Mouse (Mus musculus): ENCODE data around the gene Gcfc2. TPM values are rescaled to one million over a fixed set of nuclear protein-coding genes. Genes with fewer than 3 reads are reported as not detected.
A peak's percentile ranks its signal among the peaks of the same experiment; 100 is the strongest.

The Gcfc2 gene
- total and polyA plus RNA-seq, 2 experiments from 2014 or later = 4.6 to 24.4 TPM

DNA sequence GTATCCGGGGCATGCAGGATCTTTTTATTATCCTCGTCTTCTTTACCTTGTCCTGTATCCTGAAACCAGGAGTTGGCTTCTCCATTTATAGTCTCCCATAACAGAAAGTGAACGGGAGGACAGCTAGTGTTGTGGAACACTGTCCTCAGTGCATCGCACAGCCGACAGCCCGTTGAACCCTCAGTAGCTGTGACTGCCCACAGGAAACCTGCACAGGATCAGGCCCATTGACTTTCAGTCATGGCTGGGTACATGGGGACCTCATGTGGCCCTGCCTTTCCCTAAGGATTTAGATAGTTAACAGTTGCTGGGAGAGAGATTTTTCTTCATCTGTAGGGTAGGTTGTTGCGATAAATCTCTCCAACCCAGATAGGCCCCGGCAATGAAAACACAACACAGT lies 49.1 kb downstream of the Gcfc2 start:
- H3K4me3 ChIP-seq (ENCODE audit: low read depth, low read length) = no peak overlapping the region
- ATAC-seq (no peak), DNase-seq (no peak)
- no peak for TF ChIP-seq CTCF (IDR thresholded peaks at IDR 0.05; ENCODE audit: low read depth)
- H3K9ac ChIP-seq = no peak overlapping the region
- no peaks in the 10 kb centered on the region for H3K4me1 ChIP-seq (ENCODE audit: insufficient read depth)
- H3K27ac ChIP-seq (ENCODE audit: low read depth, low read length) = no peak overlapping the region
- no peaks in the 10 kb centered on the region for H3K9me3 ChIP-seq (ENCODE audit: low read length)
- WGBS = 89% methylated on average over 8 of the region's 8 CpGs
- no peak overlapping the region for H3K4me2 ChIP-seq (ENCODE audit: low read depth)
- H3K36me3 ChIP-seq (ENCODE audit: insufficient read depth) = no peaks in the 10 kb centered on the region
- H3K27me3 ChIP-seq (ENCODE audit: insufficient read depth, low read length) = no peaks in the 10 kb centered on the region

DNA sequence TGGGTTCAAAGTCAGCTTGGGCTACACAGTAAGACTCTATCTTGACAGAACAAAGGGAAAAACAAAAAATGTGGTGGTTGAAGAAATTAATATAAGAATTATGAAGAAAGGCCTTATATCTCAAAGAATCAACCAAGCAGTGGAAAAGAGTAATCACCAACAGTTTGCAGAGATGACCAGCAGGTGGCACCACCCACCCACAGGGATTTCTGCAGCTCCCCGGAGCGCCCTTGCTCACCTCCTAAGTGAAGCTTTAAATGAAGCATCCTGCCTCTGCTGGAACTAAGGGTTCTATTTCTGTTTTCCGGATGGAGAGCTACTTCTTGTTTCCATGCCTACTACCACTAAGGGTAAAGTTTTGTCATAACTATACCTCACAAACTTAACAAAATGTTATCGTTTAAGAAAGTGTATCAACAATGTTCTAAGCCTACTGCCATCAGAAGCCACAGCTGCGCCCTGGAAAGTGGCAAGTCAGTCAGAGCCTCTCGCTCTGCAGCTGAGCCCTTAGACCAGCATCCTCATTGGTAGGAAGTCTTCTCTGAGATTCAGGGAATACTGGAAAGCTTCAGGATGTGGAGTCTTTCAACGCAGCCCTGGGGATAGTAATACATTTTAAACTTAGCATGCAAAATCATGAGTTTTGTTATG lies 52.6 kb downstream of the Gcfc2 start:
- Histone ChIP-seq H3K4me3 (ENCODE audit: low read depth, low read length) (no peak overlapping the region), H3K4me1 (ENCODE audit: insufficient read depth) (no peaks in the 10 kb centered on the region), H3K9me3 (ENCODE audit: low read length) (no peaks in the 10 kb centered on the region), H3K27me3 (ENCODE audit: insufficient read depth, low read length) (no peaks in the 10 kb centered on the region), H3K36me3 (ENCODE audit: insufficient read depth) (no peaks in the 10 kb centered on the region), H3K27ac (ENCODE audit: low read depth, low read length) (no peak overlapping the region), H3K4me2 (ENCODE audit: low read depth) (no peak overlapping the region), H3K9ac (no peak overlapping the region)
- DNase-seq (peak; percentile 88), ATAC-seq (peak; percentile 87)
- peak; percentile 94 for TF ChIP-seq CTCF (IDR thresholded peaks at IDR 0.05; ENCODE audit: low read depth)
- WGBS = 34% methylated on average over 7 of the region's 7 CpGs

DNA sequence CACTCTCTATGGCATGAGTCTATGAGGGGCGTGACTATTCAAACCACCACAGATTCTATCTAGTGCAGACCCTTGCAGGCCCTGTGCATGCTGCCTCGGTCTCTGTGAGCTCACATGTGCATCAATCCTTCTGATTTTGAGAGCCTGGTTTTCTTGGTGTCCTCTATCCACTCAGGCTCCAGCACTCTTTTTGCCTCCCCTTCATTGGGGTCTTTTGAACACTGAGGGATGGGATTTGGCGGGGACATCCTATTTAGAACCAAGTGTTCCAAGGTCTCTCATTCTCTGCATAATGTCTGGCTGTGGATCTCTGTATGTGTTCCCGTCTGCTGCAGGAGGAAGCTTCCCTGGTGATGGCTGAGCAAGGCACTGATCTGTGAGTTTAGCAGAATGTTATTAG lies 55.8 kb downstream of the Gcfc2 start:
- DNase-seq (no peak), ATAC-seq (no peak)
- Histone ChIP-seq H3K4me2 (ENCODE audit: low read depth) (no peak overlapping the region), H3K9me3 (ENCODE audit: low read length) (no peaks in the 10 kb centered on the region), H3K4me3 (ENCODE audit: low read depth, low read length) (no peak overlapping the region), H3K9ac (no peak overlapping the region), H3K27ac (ENCODE audit: low read depth, low read length) (no peak overlapping the region), H3K27me3 (ENCODE audit: insufficient read depth, low read length) (no peaks in the 10 kb centered on the region), H3K36me3 (ENCODE audit: insufficient read depth) (no peaks in the 10 kb centered on the region), H3K4me1 (ENCODE audit: insufficient read depth) (no peaks in the 10 kb centered on the region)
- TF ChIP-seq CTCF (IDR thresholded peaks at IDR 0.05; ENCODE audit: low read depth) = no peak
- WGBS = 89% methylated on average over 4 of the region's 4 CpGs

DNA sequence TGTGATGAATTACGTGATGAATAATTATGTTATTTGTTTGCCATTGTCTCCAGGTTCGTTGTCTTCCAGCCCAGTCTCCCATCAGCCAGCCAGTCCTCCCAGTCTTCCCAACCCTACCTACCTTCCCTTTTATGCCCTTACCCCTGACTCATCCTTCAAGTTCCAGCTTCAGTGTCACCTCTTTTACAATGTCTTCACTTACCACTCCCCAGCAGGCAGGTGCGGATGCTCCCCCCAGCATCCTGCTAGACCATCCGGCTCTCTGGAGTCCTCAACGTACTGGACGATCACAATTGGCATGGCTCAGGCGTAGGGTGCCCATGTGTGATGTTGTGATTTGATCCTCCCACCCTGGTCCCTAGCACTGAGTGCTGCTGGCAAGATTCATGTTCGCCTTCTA lies 62.7 kb downstream of the Gcfc2 start:
- H3K9ac ChIP-seq = no peak overlapping the region
- ATAC-seq = no peak
- DNase-seq = no peak
- no peak for TF ChIP-seq CTCF (IDR thresholded peaks at IDR 0.05; ENCODE audit: low read depth)
- 90% methylated on average over 8 of the region's 8 CpGs for WGBS
- H3K27me3 ChIP-seq (ENCODE audit: insufficient read depth, low read length) = no peaks in the 10 kb centered on the region
- H3K36me3 ChIP-seq (ENCODE audit: insufficient read depth) = no peaks in the 10 kb centered on the region
- 0 out of 2 replicates have a peak, but pooled peaks cover 7% of the 10 kb centered on the region for H3K4me1 ChIP-seq (ENCODE audit: insufficient read depth)
- H3K27ac ChIP-seq (ENCODE audit: low read depth, low read length) = no peak overlapping the region
- H3K4me3 ChIP-seq (ENCODE audit: low read depth, low read length) = no peak overlapping the region
- no peak overlapping the region for H3K4me2 ChIP-seq (ENCODE audit: low read depth)
- H3K9me3 ChIP-seq (ENCODE audit: low read length) = no peaks in the 10 kb centered on the region

DNA sequence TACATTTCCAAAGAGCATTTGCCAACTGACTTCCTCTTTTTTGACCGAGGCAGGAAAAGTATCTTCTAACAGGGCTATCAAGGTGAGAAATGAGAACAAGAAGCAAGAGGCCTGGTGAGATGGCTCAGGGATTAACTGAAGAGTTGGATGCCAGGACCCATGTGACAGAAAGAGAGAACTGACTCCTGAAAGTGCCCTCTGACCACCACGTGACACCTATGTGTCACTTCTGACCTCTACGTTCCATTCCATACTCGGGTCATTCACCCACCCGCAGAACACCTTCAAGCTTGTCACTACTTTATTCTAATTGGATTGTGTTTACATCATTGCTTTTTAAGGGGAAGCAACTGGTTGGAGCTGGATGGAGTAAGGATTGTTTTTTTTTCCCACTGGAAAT lies 63.1 kb downstream of the Gcfc2 start:
- Histone ChIP-seq H3K4me2 (ENCODE audit: low read depth) (no peak overlapping the region), H3K36me3 (ENCODE audit: insufficient read depth) (no peaks in the 10 kb centered on the region), H3K9me3 (ENCODE audit: low read length) (no peaks in the 10 kb centered on the region), H3K27me3 (ENCODE audit: insufficient read depth, low read length) (no peaks in the 10 kb centered on the region), H3K27ac (ENCODE audit: low read depth, low read length) (no peak overlapping the region), H3K4me3 (ENCODE audit: low read depth, low read length) (no peak overlapping the region), H3K9ac (no peak overlapping the region), H3K4me1 (ENCODE audit: insufficient read depth) (0 out of 2 replicates have a peak, but pooled peaks cover 7% of the 10 kb centered on the region)
- TF ChIP-seq CTCF (IDR thresholded peaks at IDR 0.05; ENCODE audit: low read depth) = no peak
- DNase-seq = no peak
- no peak; the same call in 1 of the 2 replicates for ATAC-seq
- 45% methylated on average over 5 of the region's 5 CpGs for WGBS

DNA sequence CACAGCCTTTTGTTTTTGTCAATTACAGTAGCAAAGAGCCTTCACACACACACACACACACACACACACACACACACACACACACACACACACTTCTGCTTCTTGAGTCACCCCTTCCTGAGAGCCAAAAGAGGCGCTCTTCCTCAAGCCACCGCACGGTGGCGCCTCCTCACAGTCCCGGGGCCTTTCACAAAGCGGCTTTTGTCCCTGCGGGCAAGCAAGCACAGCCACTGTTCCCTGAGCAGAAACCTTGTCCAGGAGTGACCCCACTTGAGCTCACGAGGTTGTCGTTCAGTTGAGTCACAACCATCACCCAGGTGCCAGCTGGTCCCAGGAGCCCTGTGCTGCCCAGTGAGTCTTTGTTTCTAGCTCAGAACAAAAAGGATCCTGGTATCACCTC lies 63.5 kb downstream of the Gcfc2 start:
- no peak overlapping the region for H3K27ac ChIP-seq (ENCODE audit: low read depth, low read length)
- no peak overlapping the region for H3K4me2 ChIP-seq (ENCODE audit: low read depth)

DNA sequence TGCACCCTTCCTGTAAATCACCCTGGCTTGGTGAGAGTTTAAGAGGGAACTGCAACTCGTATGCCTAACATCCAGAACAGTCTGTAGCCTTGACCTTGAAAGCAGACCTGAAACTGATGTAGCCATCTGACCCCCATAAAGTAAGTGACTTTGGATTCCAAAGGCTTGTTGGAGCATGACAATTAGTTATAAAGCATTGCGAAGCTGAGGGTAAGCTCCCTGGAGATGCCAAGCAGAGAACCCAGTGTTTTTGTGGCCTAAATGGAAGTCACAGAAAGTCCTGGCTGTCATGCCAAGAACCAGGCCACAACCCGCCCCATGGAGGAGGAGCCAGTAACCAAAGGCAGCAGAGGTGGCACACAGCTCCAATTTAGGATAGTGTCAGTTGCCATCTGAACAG lies 64.1 kb downstream of the Gcfc2 start:
- Histone ChIP-seq H3K9me3 (ENCODE audit: low read length) (no peaks in the 10 kb centered on the region), H3K9ac (no peak overlapping the region), H3K4me3 (ENCODE audit: low read depth, low read length) (no peak overlapping the region), H3K36me3 (ENCODE audit: insufficient read depth) (no peaks in the 10 kb centered on the region), H3K4me2 (ENCODE audit: low read depth) (no peak overlapping the region), H3K27me3 (ENCODE audit: insufficient read depth, low read length) (no peaks in the 10 kb centered on the region), H3K4me1 (ENCODE audit: insufficient read depth) (0 out of 2 replicates have a peak, but pooled peaks cover 7% of the 10 kb centered on the region), H3K27ac (ENCODE audit: low read depth, low read length) (no peak overlapping the region)
- no peak for DNase-seq
- ATAC-seq = peak; percentile 21; the same call in 1 of the 2 replicates
- TF ChIP-seq CTCF (IDR thresholded peaks at IDR 0.05; ENCODE audit: low read depth) = no peak
- 52% methylated on average over 3 of the region's 3 CpGs for WGBS

More for the DNA sequence above, 63.5 kb downstream of the Gcfc2 start:
- TF ChIP-seq CTCF (IDR thresholded peaks at IDR 0.05; ENCODE audit: low read depth) = peak; percentile 92
- Histone ChIP-seq H3K9ac (no peak overlapping the region), H3K27me3 (ENCODE audit: insufficient read depth, low read length) (no peaks in the 10 kb centered on the region), H3K36me3 (ENCODE audit: insufficient read depth) (no peaks in the 10 kb centered on the region), H3K9me3 (ENCODE audit: low read length) (no peaks in the 10 kb centered on the region), H3K4me3 (ENCODE audit: low read depth, low read length) (no peak overlapping the region), H3K4me1 (ENCODE audit: insufficient read depth) (0 out of 2 replicates have a peak, but pooled peaks cover 7% of the 10 kb centered on the region)
- ATAC-seq (peak; percentile 76), DNase-seq (peak; percentile 87)
- under 1% methylated on average over 9 of the region's 9 CpGs for WGBS

All from forebrain, postnatal 0 days (tissue).